Comparison of ENCODE assay signal across 25 mouse cellular contexts in genomic region chr3:146142523-146142922, GRCm38 (mm10). TPM values are rescaled to one million over a fixed set of nuclear protein-coding genes. Genes with fewer than 3 reads are reported as not detected.
"Had no signal": no experiment of that assay in that cellular context is flagged by ENCODE, and none has a peak within 500 bp of the region (broad histone marks: within the 10 kb centered on the region; RNA-seq: fewer than 3 reads in every experiment).

No protein-coding gene starts in this region.

- H3K36me3 ChIP-seq: liver, embryonic 13.5 days; neural tube, embryonic 12.5 days; neural tube, embryonic 15.5 days; stomach, embryonic 15.5 days had no signal

- ATAC-seq: intestine, embryonic 16.5 days had no signal

- H3K27me3 ChIP-seq: liver, embryonic 13.5 days; neural tube, embryonic 12.5 days; neural tube, embryonic 15.5 days; stomach, embryonic 15.5 days had no signal

- H3K4me3 ChIP-seq: layer of hippocampus, adult 2 months; liver, embryonic 13.5 days; neural tube, embryonic 12.5 days; neural tube, embryonic 15.5 days; stomach, embryonic 15.5 days had no signal

- DNase-seq: kidney, adult 2 months; kidney, postnatal 25 days; layer of hippocampus, adult 9-11 months; liver, embryonic 13.5 days; lung, adult 2 months; lung, postnatal 14 days; lung, postnatal 4 days; right cerebral cortex, postnatal 25 days; spleen, adult 18-20 months; thymus, adult 2 months; thymus, postnatal 14 days had no signal

- H3K9me3 ChIP-seq: liver, embryonic 13.5 days; neural tube, embryonic 12.5 days; neural tube, embryonic 15.5 days; stomach, embryonic 15.5 days had no signal

- H3K4me1 ChIP-seq: neural tube, embryonic 12.5 days; neural tube, embryonic 15.5 days; stomach, embryonic 15.5 days had no signal

- H3K4me2 ChIP-seq: liver, embryonic 13.5 days; neural tube, embryonic 12.5 days; neural tube, embryonic 15.5 days; stomach, embryonic 15.5 days had no signal

- H3K9ac ChIP-seq: liver, embryonic 13.5 days; neural tube, embryonic 12.5 days; neural tube, embryonic 15.5 days; stomach, embryonic 15.5 days had no signal

- H3K27ac ChIP-seq: kidney, postnatal 0 days; layer of hippocampus, adult 2 months; liver, embryonic 13.5 days; neural tube, embryonic 12.5 days; neural tube, embryonic 15.5 days; stomach, embryonic 15.5 days had no signal

RNA-seq across cellular contexts. Expression of gene Mcoln2, which starts 7.1 kb away (rescaled TPM):
- total RNA-seq: layer of hippocampus, adult 2 months; layer of hippocampus, postnatal 25 days; left cerebral cortex, adult 18-20 months; left cerebral cortex, postnatal 25 days had no signal

RNA-seq across cellular contexts. Expression of gene Mcoln3, which starts 25.3 kb away (rescaled TPM):
- total RNA-seq: layer of hippocampus, adult 2 months; layer of hippocampus, postnatal 25 days; left cerebral cortex, adult 18-20 months; left cerebral cortex, postnatal 25 days; liver, adult 2 months had no signal
- polyA plus RNA-seq: liver, adult 2 months had no signal

RNA-seq across cellular contexts. Expression of gene Wdr63, which starts 34.6 kb away (rescaled TPM):
- total RNA-seq: megakaryocyte progenitor cell, adult 5-6 weeks had no signal
- polyA plus RNA-seq: intestine, embryonic 16.5 days; kidney, adult 2 months; kidney, embryonic 14.5 days; limb, embryonic 11.5 days; liver, embryonic 16.5 days had no signal
